Mouse (Mus musculus) cerebellum, adult 2 months (tissue): Measurements from ENCODE around the gene Oaz2. TPM values are rescaled to one million over a fixed set of nuclear protein-coding genes. Genes with fewer than 3 reads are reported as not detected.

ENCODE experiments used
- DNase-seq, 2 experiments: peaks; one replicate each; pipeline ENCODE4 v3.0.0; 2021
- H3K27ac ChIP-seq: fragments of 200-500 bp; 2 replicates; pipeline ENCODE4 v1.5.1; 2012; ENCODE audit warnings: low read length, control low read depth, inconsistent platforms; ENCODE audit not compliant: insufficient read depth
- H3K27me3 ChIP-seq: fragments of 200-500 bp; 2 replicates; pipeline ENCODE4 v1.6.1; 2012; ENCODE audit warnings: inconsistent platforms, mild to moderate bottlenecking, low read length, moderate library complexity; ENCODE audit not compliant: control insufficient read depth, insufficient read depth
- H3K4me1 ChIP-seq: fragments of 200-500 bp; 2 replicates; pipeline ENCODE4 v1.6.1; 2011; ENCODE audit warnings: low read length; ENCODE audit not compliant: control insufficient read depth, insufficient read depth
- H3K4me3 ChIP-seq: fragments of 200-500 bp; replicated peaks from 2 replicates; pipeline ENCODE3; 2011; ENCODE audit warnings: mild to moderate bottlenecking, low read depth, low read length, control low read depth; ENCODE audit not compliant: insufficient read depth
- CTCF ChIP-seq: fragments of 200-500 bp; IDR thresholded peaks from 2 replicates; pipeline ENCODE4 v1.5.1; 2011; ENCODE audit warnings: low read depth, mild to moderate bottlenecking, control low read depth, low read length, moderate library complexity, borderline replicate concordance; ENCODE audit not compliant: insufficient read depth
- POLR2A ChIP-seq: fragments of 200-500 bp; IDR thresholded peaks from 2 replicates; pipeline ENCODE4 v1.6.1; 2011; ENCODE audit warnings: low read length, control low read depth, borderline replicate concordance; ENCODE audit not compliant: insufficient read depth
- whole genome bisulfite sequencing: fragments of 180-500 bp; shearing (Covaris S2); methylation state at CpG from one replicate; pipeline ENCODE4 v1.1.7; 2018; 5-methylcytosine and 5-hydroxymethylcytosine counted together
- polyA plus RNA-seq: library from polyadenylated mRNA; depleted of rRNA; stranded (reverse); fragments of >200 nt; gene quantifications from 2 replicates; pipeline ENCODE4 v1.2.3, GENCODE M21; 2012; rRNA removed

Gene Oaz2
- polyA plus RNA-seq, 1 experiment = 230 TPM

DNA sequence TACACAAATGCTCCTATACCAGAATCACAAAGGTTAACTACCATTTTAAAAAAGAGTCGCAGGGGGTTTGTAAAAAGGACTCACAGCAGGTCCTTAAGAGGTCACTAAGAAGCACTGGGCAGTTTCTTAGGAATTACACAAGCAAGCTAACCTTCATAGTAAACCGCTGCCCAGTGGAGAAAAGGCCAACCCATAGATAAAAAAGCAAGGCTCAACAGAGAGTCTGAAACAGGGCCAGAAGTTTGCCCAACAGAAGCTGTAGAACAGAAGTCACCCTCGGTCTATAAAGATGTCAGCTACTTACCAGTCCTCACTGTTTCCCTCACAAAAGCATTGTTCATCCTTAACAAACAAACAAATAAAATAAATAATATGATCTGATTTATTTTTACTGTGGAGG is 58.6 kb downstream of the Oaz2 start:
- peaks cover 6% of the 10 kb centered on the region; the same call in 1 of the 2 replicates for H3K4me1 ChIP-seq
- no peak overlapping the region for H3K27ac ChIP-seq
- WGBS = 64% methylated on average over 3 of the region's 3 CpGs
- TF ChIP-seq CTCF = no peak
- DNase-seq = no peak
- H3K27me3 ChIP-seq = no peaks in the 10 kb centered on the region
- no peak overlapping the region for H3K4me3 ChIP-seq

DNA sequence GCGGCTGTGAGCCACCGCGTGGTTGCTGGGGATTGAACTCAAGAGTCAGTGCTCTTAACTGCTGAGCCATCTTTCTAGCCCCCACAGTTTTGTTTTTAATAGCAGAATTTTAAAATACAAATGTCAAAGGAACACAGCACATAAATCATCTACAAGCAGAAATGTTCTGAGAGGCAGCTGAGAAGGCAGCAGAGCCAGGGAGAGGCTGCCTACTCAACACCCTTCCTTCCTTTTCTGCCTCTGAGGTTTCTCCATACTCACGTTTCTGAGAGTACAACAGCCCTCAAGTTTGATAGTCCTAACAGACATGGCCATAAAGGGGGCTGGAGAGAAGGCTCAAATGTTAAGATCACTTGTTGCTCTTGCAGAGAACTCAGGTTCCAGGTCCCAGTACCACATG is 59.7 kb downstream of the Oaz2 start:
- no peak for TF ChIP-seq CTCF
- no peak for TF ChIP-seq POLR2A
- Histone ChIP-seq H3K4me1 (peaks cover 5% of the 10 kb centered on the region; the same call in 1 of the 2 replicates), H3K4me3 (no peak overlapping the region), H3K27me3 (no peaks in the 10 kb centered on the region), H3K27ac (no peak overlapping the region)
- no peak for DNase-seq
- WGBS = 97% methylated on average over 4 of the region's 4 CpGs

DNA sequence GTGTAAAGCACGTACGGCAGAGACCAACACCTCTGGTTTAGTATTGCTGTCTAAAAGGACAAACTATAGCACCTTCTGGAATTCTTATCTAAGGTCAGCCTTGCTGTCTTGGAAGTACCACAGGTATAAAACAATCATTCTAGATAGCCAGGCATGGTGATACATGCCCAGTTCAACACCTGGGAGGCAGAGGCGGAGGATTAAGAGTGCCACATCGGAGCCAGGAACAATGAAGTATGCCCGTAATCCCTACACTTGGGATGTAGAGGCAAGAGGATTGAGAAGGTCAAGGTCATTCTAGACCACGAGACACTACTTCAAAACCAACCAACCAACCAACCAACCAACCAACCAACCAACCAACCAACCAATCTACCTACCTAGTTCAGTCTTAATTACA is 60.8 kb downstream of the Oaz2 start:
- Histone ChIP-seq H3K4me3 (no peak overlapping the region), H3K27ac (no peak overlapping the region), H3K27me3 (no peaks in the 10 kb centered on the region), H3K4me1 (peaks cover 5% of the 10 kb centered on the region; the same call in 1 of the 2 replicates)
- DNase-seq = no peak
- WGBS = 98% methylated on average over 6 of the region's 6 CpGs
- TF ChIP-seq CTCF (no peak), POLR2A (no peak)

DNA sequence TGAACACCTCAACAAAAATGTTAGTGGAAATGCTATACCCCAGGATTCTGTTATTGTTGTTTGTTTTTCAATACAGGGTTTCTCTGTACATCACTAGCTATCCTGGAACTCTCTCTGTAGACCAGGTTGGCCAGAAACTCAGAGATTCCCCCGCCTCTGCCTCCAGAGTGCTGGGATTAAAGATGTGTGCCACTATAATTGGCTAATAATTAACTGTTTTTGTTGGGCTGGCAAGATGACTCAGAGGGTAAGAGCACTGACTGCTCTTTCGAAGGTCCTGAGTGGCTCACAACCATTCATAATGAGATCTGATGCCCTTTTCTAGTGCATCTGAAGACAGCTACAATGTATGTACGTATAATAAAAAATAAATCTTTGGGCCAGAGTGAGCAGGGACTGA is 67.1 kb downstream of the Oaz2 start:
- no peak overlapping the region for H3K4me3 ChIP-seq
- TF ChIP-seq POLR2A (no peak), CTCF (no peak)
- 83% methylated on average over 3 of the region's 3 CpGs for WGBS
- no peaks in the 10 kb centered on the region for H3K27me3 ChIP-seq
- no peak for DNase-seq
- no peak overlapping the region for H3K27ac ChIP-seq
- H3K4me1 ChIP-seq = 0 out of 2 replicates have a peak, but pooled peaks cover 3% of the 10 kb centered on the region

Other genes starting within 250 kb of the Oaz2 start
- gene Slc51b, start 245.0 kb upstream of the Oaz2 start, polyA plus RNA-seq = not detected in 2 replicates
- gene Mtfmt, start 232.2 kb upstream of the Oaz2 start, polyA plus RNA-seq = 18.0 and 18.8 TPM in 2 replicates
- gene Spg21, start 207.1 kb upstream of the Oaz2 start, polyA plus RNA-seq = 25.0 and 25.2 TPM in 2 replicates
- 0.79 and 1.1 TPM in 2 replicates for gene Ankdd1a, start 147.8 kb upstream of the Oaz2 start, polyA plus RNA-seq
- gene Plekho2, start 88.0 kb upstream of the Oaz2 start, polyA plus RNA-seq = 27.3 and 28.5 TPM in 2 replicates
- 0.11 and 0.14 TPM in 2 replicates for gene Pif1, start 80.8 kb upstream of the Oaz2 start, polyA plus RNA-seq
- gene Rbpms2, start 38.4 kb upstream of the Oaz2 start, polyA plus RNA-seq = 8.8 and 10.7 TPM in 2 replicates
- gene Zfp609, start 159.6 kb downstream of the Oaz2 start, polyA plus RNA-seq = 19.2 and 23.2 TPM in 2 replicates
- 0.13 and 0.29 TPM in 2 replicates for gene Pclaf, start 222.2 kb downstream of the Oaz2 start, polyA plus RNA-seq
- gene Trip4, start 240.8 kb downstream of the Oaz2 start, polyA plus RNA-seq = 20.4 and 24.5 TPM in 2 replicates
- 21.9 and 25.4 TPM in 2 replicates for gene Csnk1g1, start 240.9 kb downstream of the Oaz2 start, polyA plus RNA-seq